Comparison of ENCODE assay signal across 27 mouse cellular contexts in genomic region chr16:10574936-10575335, GRCm38 (mm10). TPM values are rescaled to one million over a fixed set of nuclear protein-coding genes. Genes with fewer than 3 reads are reported as not detected.
DNase-seq lines count a peak whose midpoint lies in the region; TF ChIP-seq lines count a peak whose summit lies in the region.
"Had no signal": no experiment of that assay in that cellular context is flagged by ENCODE, and none has a peak within 500 bp of the region (broad histone marks: within the 10 kb centered on the region; RNA-seq: fewer than 3 reads in every experiment).

No protein-coding gene starts in this region.

- H3K4me3 ChIP-seq in brown adipose tissue, adult 24 weeks (ENCODE audit: insufficient read depth, low read depth, low read length) = no peak overlapping the region
- no peak overlapping the region for H3K4me3 ChIP-seq in kidney, adult 2 months (ENCODE audit: insufficient read depth, low read depth, low read length)
- H3K4me3 ChIP-seq: embryonic facial prominence, embryonic 15.5 days; forebrain, embryonic 12.5 days; heart, embryonic 13.5 days; hindbrain, embryonic 15.5 days; kidney, embryonic 15.5 days; limb, embryonic 13.5 days; liver, embryonic 13.5 days; lung, embryonic 15.5 days; megakaryocyte, embryonic 14.5 days; midbrain, embryonic 15.5 days; neural tube, embryonic 15.5 days; stomach, embryonic 15.5 days had no signal

- TF ChIP-seq POLR2A in kidney, adult 2 months (IDR thresholded peaks at IDR 0.05; ENCODE audit: low read depth, low read length) = no peak

- 68% methylated on average over 2 of the region's 2 CpGs for WGBS in kidney, adult 2 months

- TF ChIP-seq CTCF in kidney, adult 2 months (conservative IDR thresholded peaks at IDR 0.05; ENCODE audit: insufficient read depth, insufficient read length, low read depth, low read length) = no peak

- peaks cover 26% of the 10 kb centered on the region for H3K4me1 ChIP-seq in brown adipose tissue, adult 24 weeks (ENCODE audit: control insufficient read depth, insufficient read depth, insufficient read length, low read length)
- no peaks in the 10 kb centered on the region for H3K4me1 ChIP-seq in kidney, adult 2 months (ENCODE audit: control insufficient read depth, insufficient read depth, low read length)
- H3K4me1 ChIP-seq: embryonic facial prominence, embryonic 15.5 days; forebrain, embryonic 12.5 days; heart, embryonic 13.5 days; hindbrain, embryonic 15.5 days; kidney, embryonic 15.5 days; lung, embryonic 15.5 days; midbrain, embryonic 15.5 days; neural tube, embryonic 15.5 days; stomach, embryonic 15.5 days had no signal

- peak overlapping the region; percentile 43 for H3K27ac ChIP-seq in brown adipose tissue, adult 24 weeks (replicated peaks; ENCODE audit: low read depth, low read length)
- no peak overlapping the region for H3K27ac ChIP-seq in kidney, adult 2 months (ENCODE audit: insufficient read depth, low read depth, low read length)
- H3K27ac ChIP-seq: embryonic facial prominence, embryonic 15.5 days; forebrain, embryonic 12.5 days; heart, embryonic 13.5 days; hindbrain, embryonic 15.5 days; kidney, embryonic 15.5 days; limb, embryonic 13.5 days; liver, embryonic 13.5 days; lung, embryonic 15.5 days; midbrain, embryonic 15.5 days; neural tube, embryonic 15.5 days; stomach, embryonic 15.5 days had no signal

- DNase-seq in gastrocnemius, adult 18-20 months (ENCODE audit: low spot score) = peak; percentile 57
- DNase-seq in gastrocnemius, postnatal 10 days = no peak
- DNase-seq in layer of hippocampus, adult 9-11 months = peak; percentile 23
- no peak for DNase-seq in layer of hippocampus, postnatal 14 days (ENCODE audit: low spot score in 2 of 2)
- DNase-seq in 3134 (ENCODE audit: extremely low read depth, insufficient read length, low spot score) = peak; percentile 68
- DNase-seq in kidney, adult 2 months = no peak
- DNase-seq: adrenal gland, postnatal 25 days; cerebellum, adult 2 months; cerebellum, postnatal 36 days; heart, postnatal 36 days; kidney, postnatal 4 days; liver, embryonic 13.5 days; right cerebral cortex, postnatal 14 days; thymus, adult 18-20 months had no signal

- no peaks in the 10 kb centered on the region for H3K27me3 ChIP-seq in kidney, adult 2 months (replicated peaks; ENCODE audit: control insufficient read depth, insufficient read depth, low read length)
- H3K27me3 ChIP-seq: CH12.LX; embryonic facial prominence, embryonic 15.5 days; forebrain, embryonic 12.5 days; heart, embryonic 13.5 days; hindbrain, embryonic 15.5 days; kidney, embryonic 15.5 days; liver, embryonic 13.5 days; lung, embryonic 15.5 days; midbrain, embryonic 15.5 days; neural tube, embryonic 15.5 days; stomach, embryonic 15.5 days had no signal

- peaks cover 3% of the 10 kb centered on the region for H3K36me3 ChIP-seq in kidney, adult 2 months (ENCODE audit: control insufficient read depth, insufficient read depth, low read length)

RNA-seq across cellular contexts. Expression of gene Clec16a, which starts 29.8 kb away (rescaled TPM):
- total RNA-seq in gastrocnemius, adult 18-20 months (2021) = 10 to 100 TPM; 64.0 to 67.3 TPM
- total RNA-seq in gastrocnemius, postnatal 10 days (2021) = 10 to 100 TPM; 24.5 to 25.8 TPM
- total RNA-seq in layer of hippocampus, postnatal 14 days (2021) = 10 to 100 TPM; 72.6 to 77.5 TPM
- polyA plus RNA-seq in brown adipose tissue, adult 24 weeks (2012; ENCODE audit: insufficient read depth, insufficient read length, missing spikeins) = 25.4 and 29.0 TPM in 2 replicates
- 15.7 and 16.8 TPM in 2 replicates for polyA plus RNA-seq in kidney, adult 2 months (2012; rRNA removed)

RNA-seq across cellular contexts. Expression of gene Dexi, which starts 32.1 kb away (rescaled TPM):
- 10 to 100 TPM; 48.8 to 50.3 TPM for total RNA-seq in gastrocnemius, adult 18-20 months (2021)
- total RNA-seq in gastrocnemius, postnatal 10 days (2021) = 10 to 100 TPM; 26.8 to 30.3 TPM
- 10 to 100 TPM; 45.7 to 46.9 TPM for total RNA-seq in layer of hippocampus, postnatal 14 days (2021)
- polyA plus RNA-seq in brown adipose tissue, adult 24 weeks (2012; ENCODE audit: insufficient read depth, insufficient read length, missing spikeins) = 12.4 and 13.4 TPM in 2 replicates
- polyA plus RNA-seq in kidney, adult 2 months (2012; rRNA removed) = 40.0 and 41.0 TPM in 2 replicates

Comparison
In these comparisons a context has a peak if more than half of its experiments do, and no peak if none do; other contexts are left out.
1. DNase-seq: peak in gastrocnemius, adult 18-20 months (single experiment), layer of hippocampus, adult 9-11 months (single experiment) and 3134 (single experiment); none in gastrocnemius, postnatal 10 days (single experiment), layer of hippocampus, postnatal 14 days (0 of 2) and kidney, adult 2 months (single experiment).